18 mouse cellular contexts compared by ENCODE assay signal in the genomic region with DNA sequence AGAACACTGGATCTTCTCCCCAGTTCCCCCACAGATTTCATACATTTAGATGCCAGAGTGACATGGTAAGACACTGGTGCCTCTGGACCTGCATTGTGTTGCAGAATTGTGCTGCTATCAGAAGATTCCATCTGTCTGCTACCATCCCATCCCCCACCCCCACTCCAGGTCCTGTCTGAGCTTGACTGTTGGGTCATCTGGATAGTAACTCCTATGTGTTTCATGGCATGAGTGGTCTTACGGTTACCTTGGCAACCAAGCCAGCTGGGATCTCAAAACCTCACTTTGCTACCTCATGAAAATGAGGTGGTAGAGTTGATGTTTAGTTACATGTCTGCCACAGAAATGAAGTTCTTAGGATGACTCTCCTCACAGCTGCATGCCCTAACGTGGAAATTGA. TPM values are rescaled to one million over a fixed set of nuclear protein-coding genes. Genes with fewer than 3 reads are reported as not detected.
DNase-seq lines count a peak whose midpoint lies in the region; ATAC-seq and TF ChIP-seq lines count a peak whose summit lies in the region.
"Had no signal": no experiment of that assay in that cellular context is flagged by ENCODE, and none has a peak within 500 bp of the region (broad histone marks: within the 10 kb centered on the region; RNA-seq: fewer than 3 reads in every experiment).

No protein-coding gene starts in this region.

- no peak overlapping the region for H3K4me3 ChIP-seq in heart, embryonic 13.5 days
- H3K4me3 ChIP-seq in heart, embryonic 11.5 days (ENCODE audit: low read depth, low read length): no peak overlapping the region
- no peak overlapping the region for H3K4me3 ChIP-seq in kidney, embryonic 15.5 days (replicated peaks)
- no peak overlapping the region for H3K4me3 ChIP-seq in embryonic facial prominence, embryonic 11.5 days (ENCODE audit: low read depth, low read length)
- no peak overlapping the region for H3K4me3 ChIP-seq in thymus, adult 2 months (ENCODE audit: control insufficient read depth, insufficient read depth, low read length)
- H3K4me3 ChIP-seq: forebrain, embryonic 15.5 days; limb, embryonic 12.5 days; myocyte had no signal

- H3K27me3 ChIP-seq in heart, embryonic 13.5 days (replicated peaks): no peaks in the 10 kb centered on the region
- no peaks in the 10 kb centered on the region for H3K27me3 ChIP-seq in heart, embryonic 11.5 days (ENCODE audit: control insufficient read depth, insufficient read depth, low read length)
- H3K27me3 ChIP-seq in kidney, embryonic 15.5 days: no peaks in the 10 kb centered on the region
- H3K27me3 ChIP-seq in embryonic facial prominence, embryonic 11.5 days (ENCODE audit: control insufficient read depth, insufficient read depth, low read length): no peaks in the 10 kb centered on the region
- H3K27me3 ChIP-seq in thymus, adult 2 months (ENCODE audit: control insufficient read depth, insufficient read depth, low read length): no peaks in the 10 kb centered on the region
- H3K27me3 ChIP-seq: forebrain, embryonic 15.5 days; limb, embryonic 12.5 days had no signal

- H3K4me1 ChIP-seq in heart, embryonic 13.5 days: peaks cover 76% of the 10 kb centered on the region
- peaks cover 40% of the 10 kb centered on the region for H3K4me1 ChIP-seq in heart, embryonic 11.5 days (ENCODE audit: control insufficient read depth, insufficient read depth, low read length)
- H3K4me1 ChIP-seq in kidney, embryonic 15.5 days: peaks cover 44% of the 10 kb centered on the region
- H3K4me1 ChIP-seq in embryonic facial prominence, embryonic 11.5 days (ENCODE audit: control insufficient read depth, insufficient read depth, low read length): no peaks in the 10 kb centered on the region
- H3K4me1 ChIP-seq in thymus, adult 2 months (replicated peaks; ENCODE audit: control insufficient read depth, insufficient read depth, low read length): no peaks in the 10 kb centered on the region
- H3K4me1 ChIP-seq: forebrain, embryonic 15.5 days had no signal

- H3K9me3 ChIP-seq in heart, embryonic 13.5 days: no peaks in the 10 kb centered on the region
- no peaks in the 10 kb centered on the region for H3K9me3 ChIP-seq in heart, embryonic 11.5 days (replicated peaks; ENCODE audit: control insufficient read depth, low read length)
- no peaks in the 10 kb centered on the region for H3K9me3 ChIP-seq in kidney, embryonic 15.5 days (replicated peaks)
- no peaks in the 10 kb centered on the region for H3K9me3 ChIP-seq in embryonic facial prominence, embryonic 11.5 days (replicated peaks; ENCODE audit: control insufficient read depth, low read length)
- H3K9me3 ChIP-seq: forebrain, embryonic 15.5 days; limb, embryonic 12.5 days had no signal

- no peak for ATAC-seq in heart, embryonic 13.5 days (ENCODE audit: extremely low read depth, insufficient number of reproducible peaks, low FRiP score, low TSS enrichment)
- ATAC-seq in heart, embryonic 11.5 days (replicated peaks; ENCODE audit: insufficient number of reproducible peaks, low FRiP score, low TSS enrichment): no peak
- no peak for ATAC-seq in kidney, embryonic 15.5 days (replicated peaks; ENCODE audit: low FRiP score)
- no peak for ATAC-seq in embryonic facial prominence, embryonic 11.5 days (replicated peaks; ENCODE audit: insufficient number of reproducible peaks, low FRiP score, low TSS enrichment, low read depth)
- ATAC-seq: forebrain, embryonic 15.5 days had no signal

- H3K9ac ChIP-seq in heart, embryonic 13.5 days: no peak overlapping the region
- no peak overlapping the region for H3K9ac ChIP-seq in heart, embryonic 11.5 days (ENCODE audit: low read depth, low read length)
- H3K9ac ChIP-seq in kidney, embryonic 15.5 days: no peak overlapping the region
- no peak overlapping the region for H3K9ac ChIP-seq in embryonic facial prominence, embryonic 11.5 days (replicated peaks; ENCODE audit: low read length)
- H3K9ac ChIP-seq: forebrain, embryonic 15.5 days; limb, embryonic 12.5 days had no signal

- H3K36me3 ChIP-seq in heart, embryonic 13.5 days: peaks cover 30% of the 10 kb centered on the region
- H3K36me3 ChIP-seq in heart, embryonic 11.5 days (ENCODE audit: control insufficient read depth, insufficient read depth, low read length): peaks cover 3% of the 10 kb centered on the region; the same call in 1 of the 2 replicates
- H3K36me3 ChIP-seq in kidney, embryonic 15.5 days: peaks cover 23% of the 10 kb centered on the region; the same call in 1 of the 2 replicates
- H3K36me3 ChIP-seq in embryonic facial prominence, embryonic 11.5 days (replicated peaks; ENCODE audit: control insufficient read depth, insufficient read depth, low read depth, low read length): no peaks in the 10 kb centered on the region
- no peaks in the 10 kb centered on the region for H3K36me3 ChIP-seq in thymus, adult 2 months (ENCODE audit: control insufficient read depth, insufficient read depth, low read length)
- H3K36me3 ChIP-seq: forebrain, embryonic 15.5 days; G1E had no signal

- DNase-seq in kidney, adult 18-20 months: no peak
- DNase-seq in brain, embryonic 14.5 days (ENCODE audit: low read depth): peak; percentile 55
- DNase-seq in embryonic facial prominence, embryonic 11.5 days (ENCODE audit: low spot score): peak; percentile 17
- no peak for DNase-seq in spleen, postnatal 4 days (ENCODE audit: low spot score in 2 of 2)
- DNase-seq in thymus, adult 2 months: no peak
- DNase-seq: adrenal gland, postnatal 10 days; cerebellum, postnatal 14 days; kidney, postnatal 4 days; lung, adult 2 months; right cerebral cortex, postnatal 25 days; thymus, postnatal 25 days had no signal

- H3K4me2 ChIP-seq in heart, embryonic 13.5 days: no peak overlapping the region
- H3K4me2 ChIP-seq in heart, embryonic 11.5 days: no peak overlapping the region
- H3K4me2 ChIP-seq in kidney, embryonic 15.5 days: no peak overlapping the region
- no peak overlapping the region for H3K4me2 ChIP-seq in embryonic facial prominence, embryonic 11.5 days (ENCODE audit: low read depth, low read length)
- H3K4me2 ChIP-seq: forebrain, embryonic 15.5 days; limb, embryonic 12.5 days had no signal

- TF ChIP-seq CTCF in brain, embryonic 14.5 days (IDR thresholded peaks at IDR 0.05; ENCODE audit: borderline replicate concordance, extremely low read depth, insufficient read depth, insufficient read length): no peak
- TF ChIP-seq CTCF in thymus, adult 2 months (IDR thresholded peaks at IDR 0.05; ENCODE audit: borderline replicate concordance, control insufficient read depth, extremely low read depth, insufficient read depth, low read length, poor library complexity): no peak

- TF ChIP-seq POLR2A in brain, embryonic 14.5 days (IDR thresholded peaks at IDR 0.05; ENCODE audit: borderline replicate concordance, extremely low read depth, insufficient read depth, insufficient read length, poor library complexity, severe bottlenecking): no peak
- TF ChIP-seq POLR2A in thymus, adult 2 months (IDR thresholded peaks at IDR 0.05; ENCODE audit: control insufficient read depth, extremely low read depth, insufficient read depth, low read length, poor library complexity): no peak

- peak overlapping the region; percentile 91 for H3K27ac ChIP-seq in heart, embryonic 13.5 days (replicated peaks)
- no peak overlapping the region for H3K27ac ChIP-seq in heart, embryonic 11.5 days (ENCODE audit: low read depth, low read length)
- H3K27ac ChIP-seq in kidney, embryonic 15.5 days: 0 out of 2 replicates have a peak overlapping the region, but pooled peaks have one; percentile 16
- no peak overlapping the region for H3K27ac ChIP-seq in embryonic facial prominence, embryonic 11.5 days (replicated peaks; ENCODE audit: low read depth, low read length)
- H3K27ac ChIP-seq in thymus, adult 2 months (ENCODE audit: control insufficient read depth, insufficient read depth, low read length): no peak overlapping the region
- H3K27ac ChIP-seq: forebrain, embryonic 15.5 days; limb, embryonic 12.5 days had no signal

- WGBS in heart, embryonic 13.5 days: 72% methylated on average over 2 of the region's 2 CpGs
- WGBS in heart, embryonic 11.5 days (ENCODE audit: insufficient replicate concordance): 70% methylated on average over 2 of the region's 2 CpGs
- 81% methylated on average over 2 of the region's 2 CpGs for WGBS in kidney, embryonic 15.5 days
- 76% methylated on average over 2 of the region's 2 CpGs for WGBS in embryonic facial prominence, embryonic 11.5 days
- 86% methylated on average over 2 of the region's 2 CpGs for WGBS in thymus, adult 2 months

RNA-seq across cellular contexts. Expression of gene A930033H14Rik, which starts 51.0 kb away (rescaled TPM):
- 1.6 TPM in 2 replicates for polyA plus RNA-seq in heart, embryonic 13.5 days (2015; fragmentation: Nextera tagmentation; extraction: Ambion mirVana)
- polyA plus RNA-seq in heart, embryonic 11.5 days (2014; fragmentation: Nextera tagmentation; extraction: Ambion mirVana): 1.8 and 2.4 TPM in 2 replicates
- polyA plus RNA-seq in kidney, embryonic 15.5 days (2015; fragmentation: Nextera tagmentation; extraction: Ambion mirVana): 2.0 and 2.2 TPM in 2 replicates
- 1.6 and 1.9 TPM in 2 replicates for polyA plus RNA-seq in brain, embryonic 14.5 days (2012; rRNA removed)
- polyA plus RNA-seq in embryonic facial prominence, embryonic 11.5 days (2014; fragmentation: Nextera tagmentation; extraction: Ambion mirVana): 1.1 and 1.9 TPM in 2 replicates
- polyA plus RNA-seq in thymus, adult 2 months (2012; rRNA removed): 0.28 and 0.34 TPM in 2 replicates
- polyA plus RNA-seq: G1E had no signal

Comparison
In these comparisons a context has a peak if more than half of its experiments do, and no peak if none do; other contexts are left out.
1. H3K27ac ChIP-seq: peak in heart, embryonic 13.5 days (single experiment) and kidney, embryonic 15.5 days (single experiment); none in heart, embryonic 11.5 days (single experiment), embryonic facial prominence, embryonic 11.5 days (single experiment) and thymus, adult 2 months (single experiment).
2. DNase-seq: peak in brain, embryonic 14.5 days (single experiment) and embryonic facial prominence, embryonic 11.5 days (single experiment); none in kidney, adult 18-20 months (single experiment), spleen, postnatal 4 days (0 of 2) and thymus, adult 2 months (single experiment).